Mouse (Mus musculus): ENCODE results near the gene Cldn9. TPM values are rescaled to one million over a fixed set of nuclear protein-coding genes. Genes with fewer than 3 reads are reported as not detected.

Cldn9 gene
- total RNA-seq, 1 experiment: 3.7 TPM

GRCm38 (mm10) chr17:23725477-23725876 lies 41.7 kb upstream of the Cldn9 start:
- no peak for DNase-seq (ENCODE audit: low read depth, low spot score)
- peaks cover 2 to 5% of the 10 kb centered on the region in 2 experiments; a peak in 1 of 4 replicates for H3K4me1 ChIP-seq (ENCODE audit: control insufficient read depth in 2 of 2, insufficient read depth in 2 of 2, low read length in 2 of 2, poor library complexity in 1 of 2)
- no peak overlapping the region for H3K27ac ChIP-seq (ENCODE audit: insufficient read depth, low read depth, low read length, poor library complexity, severe bottlenecking)
- TF ChIP-seq CHD2 (IDR thresholded peaks at IDR 0.05; ENCODE audit: low read depth, low read length): no peak
- no peak for TF ChIP-seq ZNF384 (IDR thresholded peaks at IDR 0.05; ENCODE audit: low read depth, low read length)
- no peaks in the 10 kb centered on the region for H3K9me3 ChIP-seq (ENCODE audit: control insufficient read depth, insufficient read depth, low read depth, low read length)
- peak overlapping the region; percentile 66; the same call in 1 of the 2 replicates for H3K9ac ChIP-seq (ENCODE audit: insufficient read depth, low read depth, low read length, poor library complexity, severe bottlenecking)
- in situ Hi-C loops (cut with MboI; ENCODE audit: low sequenced_read_pairs in 2 of 2, unreplicated experiment in 2 of 2): no loop called here
- H3K36me3 ChIP-seq (ENCODE audit: control insufficient read depth, insufficient read depth, low read length, poor library complexity, severe bottlenecking): no peaks in the 10 kb centered on the region
- H3K4me3 ChIP-seq (ENCODE audit: insufficient read depth in 1 of 2, low read depth in 1 of 2, low read length in 2 of 2, poor library complexity in 1 of 2, severe bottlenecking in 1 of 2): peak overlapping the region; percentile 55 to 67

- H3K9ac ChIP-seq (ENCODE audit: insufficient read depth, low read depth, low read length, poor library complexity, severe bottlenecking): no peak within 1 kb of the TSS
- H3K4me1 ChIP-seq (ENCODE audit: control insufficient read depth in 2 of 2, insufficient read depth in 2 of 2, low read length in 2 of 2, poor library complexity in 1 of 2): peaks cover 2 to 3% of the 10 kb centered on the region in 2 experiments; a peak in 1 of 4 replicates
- H3K4me3 ChIP-seq (ENCODE audit: insufficient read depth in 1 of 2, low read depth in 1 of 2, low read length in 2 of 2, poor library complexity in 1 of 2, severe bottlenecking in 1 of 2): no peak within 1 kb of the TSS
- no peak for DNase-seq (ENCODE audit: low read depth, low spot score)
- no peak for TF ChIP-seq MAFK (IDR thresholded peaks at IDR 0.05; ENCODE audit: insufficient read depth, low read depth, low read length)
- TF ChIP-seq ZNF384 (IDR thresholded peaks at IDR 0.05; ENCODE audit: low read depth, low read length): no peak
- TF ChIP-seq CHD2 (IDR thresholded peaks at IDR 0.05; ENCODE audit: low read depth, low read length): no peak
- no peak for TF ChIP-seq ZC3H11A (IDR thresholded peaks at IDR 0.05; ENCODE audit: borderline replicate concordance, low read depth, low read length)
- TF ChIP-seq HCFC1 (IDR thresholded peaks at IDR 0.05; ENCODE audit: borderline replicate concordance, insufficient read depth, low read length): no peak
- H3K9me3 ChIP-seq (ENCODE audit: control insufficient read depth, insufficient read depth, low read depth, low read length): no peaks in the 10 kb centered on the region
- H3K36me3 ChIP-seq (ENCODE audit: control insufficient read depth, insufficient read depth, low read length, poor library complexity, severe bottlenecking): no peaks in the 10 kb centered on the region
- no peak within 1 kb of the TSS for H3K27ac ChIP-seq (ENCODE audit: insufficient read depth, low read depth, low read length, poor library complexity, severe bottlenecking)
- in situ Hi-C loops (cut with MboI; ENCODE audit: low sequenced_read_pairs in 2 of 2, unreplicated experiment in 2 of 2): no loop called here
Observed at GRCm38 (mm10) chr17:23722376-23723125, 38.7 kb upstream of the Cldn9 start, which contains the start of gene 1520401A03Rik. Gene 1520401A03Rik, minus strand, starts transcription at chr17:23722783.

DNA sequence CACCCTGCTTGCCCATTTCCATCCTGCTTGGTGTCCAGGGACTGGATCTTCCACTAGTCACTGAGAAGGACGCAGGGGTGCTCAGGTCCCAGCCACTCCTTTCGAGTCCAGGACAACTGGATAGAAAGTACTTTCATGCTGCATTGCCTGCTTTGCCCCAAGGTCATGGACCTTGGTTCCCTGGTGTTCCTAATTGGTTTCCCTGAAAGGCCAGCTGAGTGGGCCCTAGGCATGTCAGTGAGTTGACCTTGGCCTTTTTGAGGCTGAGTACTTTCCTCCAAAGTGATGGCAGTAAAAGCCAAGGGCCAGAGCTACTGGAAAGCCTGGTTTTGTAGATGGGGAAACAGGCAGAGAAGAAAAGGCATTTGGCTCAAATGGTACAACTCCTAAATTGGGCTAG lies 38.1 kb upstream of the Cldn9 start:
- no peaks in the 10 kb centered on the region for H3K36me3 ChIP-seq (ENCODE audit: control insufficient read depth, insufficient read depth, low read length, poor library complexity, severe bottlenecking)
- in situ Hi-C loops (cut with MboI; ENCODE audit: low sequenced_read_pairs in 2 of 2, unreplicated experiment in 2 of 2): no loop called here

GRCm38 (mm10) chr17:23719455-23719854 lies 35.6 kb upstream of the Cldn9 start:
- Histone ChIP-seq H3K36me3 (ENCODE audit: control insufficient read depth, insufficient read depth, low read length, poor library complexity, severe bottlenecking) (no peaks in the 10 kb centered on the region), H3K9me3 (ENCODE audit: control insufficient read depth, insufficient read depth, low read depth, low read length) (no peaks in the 10 kb centered on the region), H3K27ac (ENCODE audit: insufficient read depth, low read depth, low read length, poor library complexity, severe bottlenecking) (no peak overlapping the region), H3K4me3 (ENCODE audit: insufficient read depth in 1 of 2, low read depth in 1 of 2, low read length in 2 of 2, poor library complexity in 1 of 2, severe bottlenecking in 1 of 2) (no peak overlapping the region), H3K4me1 (ENCODE audit: control insufficient read depth in 2 of 2, insufficient read depth in 2 of 2, low read length in 2 of 2, poor library complexity in 1 of 2) (no peaks in the 10 kb centered on the region), H3K9ac (ENCODE audit: insufficient read depth, low read depth, low read length, poor library complexity, severe bottlenecking) (no peak overlapping the region)
- TF ChIP-seq HCFC1 (IDR thresholded peaks at IDR 0.05; ENCODE audit: borderline replicate concordance, insufficient read depth, low read length): no peak
- TF ChIP-seq CHD2 (IDR thresholded peaks at IDR 0.05; ENCODE audit: low read depth, low read length): no peak
- TF ChIP-seq ZNF384 (IDR thresholded peaks at IDR 0.05; ENCODE audit: low read depth, low read length): no peak
- no peak for TF ChIP-seq ZC3H11A (IDR thresholded peaks at IDR 0.05; ENCODE audit: borderline replicate concordance, low read depth, low read length)
- no peak for TF ChIP-seq MAFK (IDR thresholded peaks at IDR 0.05; ENCODE audit: insufficient read depth, low read depth, low read length)
- no peak for DNase-seq (ENCODE audit: low read depth, low spot score)
- in situ Hi-C loops (cut with MboI; ENCODE audit: low sequenced_read_pairs in 2 of 2, unreplicated experiment in 2 of 2): no loop called here

More for the DNA sequence above, 38.1 kb upstream of the Cldn9 start:
- no peak for DNase-seq (ENCODE audit: low read depth, low spot score)
- H3K4me1 ChIP-seq (ENCODE audit: control insufficient read depth in 2 of 2, insufficient read depth in 2 of 2, low read length in 2 of 2, poor library complexity in 1 of 2): peaks cover 0 to 3% of the 10 kb centered on the region in 2 experiments; a peak in 1 of 4 replicates
- TF ChIP-seq HCFC1 (IDR thresholded peaks at IDR 0.05; ENCODE audit: borderline replicate concordance, insufficient read depth, low read length) (no peak), ZNF384 (IDR thresholded peaks at IDR 0.05; ENCODE audit: low read depth, low read length) (no peak), ZC3H11A (IDR thresholded peaks at IDR 0.05; ENCODE audit: borderline replicate concordance, low read depth, low read length) (no peak), CHD2 (IDR thresholded peaks at IDR 0.05; ENCODE audit: low read depth, low read length) (no peak), MAFK (IDR thresholded peaks at IDR 0.05; ENCODE audit: insufficient read depth, low read depth, low read length) (no peak)
- H3K27ac ChIP-seq (ENCODE audit: insufficient read depth, low read depth, low read length, poor library complexity, severe bottlenecking): no peak overlapping the region
- no peaks in the 10 kb centered on the region for H3K9me3 ChIP-seq (ENCODE audit: control insufficient read depth, insufficient read depth, low read depth, low read length)
- no peak overlapping the region for H3K4me3 ChIP-seq (ENCODE audit: insufficient read depth in 1 of 2, low read depth in 1 of 2, low read length in 2 of 2, poor library complexity in 1 of 2, severe bottlenecking in 1 of 2)
- H3K9ac ChIP-seq (ENCODE audit: insufficient read depth, low read depth, low read length, poor library complexity, severe bottlenecking): no peak overlapping the region

All from ES-E14 (cell line).